Mouse (Mus musculus): Measurements from ENCODE around the gene Snx12.

GRCm38 (mm10) chrX:101147506-101147905 lies 74.9 kb downstream of the Snx12 start:
- TF ChIP-seq GATA1 (IDR thresholded peaks at IDR 0.05; ENCODE audit: borderline replicate concordance, low read length) (no peak), FLI1 (IDR thresholded peaks at IDR 0.05; ENCODE audit: low read length) (no peak)
